In the genomic region with DNA sequence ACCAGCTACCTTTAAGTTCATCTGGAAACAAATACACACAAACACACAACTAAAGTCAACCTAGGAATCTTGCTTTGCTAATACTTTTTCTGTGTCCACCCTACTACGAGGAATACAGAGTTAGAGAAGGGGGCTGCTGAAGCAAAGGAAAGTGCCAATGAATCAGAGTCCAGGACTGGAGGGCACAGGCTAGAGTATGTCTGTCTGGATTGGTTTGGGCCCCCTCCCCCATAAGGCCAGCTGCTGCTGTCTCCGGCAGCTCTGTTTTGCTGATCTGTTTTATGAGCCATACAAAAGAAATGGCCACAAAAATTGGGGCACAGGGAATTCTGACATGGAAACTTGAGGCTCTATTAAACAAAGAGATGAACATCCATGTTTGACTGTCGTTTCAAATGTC, we compare ENCODE assay signal across 20 mouse cellular contexts.
A peak's percentile ranks its signal among the peaks of the same experiment; 100 is the strongest.
DNase-seq lines count a peak whose midpoint lies in the region; ATAC-seq and TF ChIP-seq lines count a peak whose summit lies in the region.
"Had no signal": no experiment of that assay in that cellular context is flagged by ENCODE, and none has a peak within 500 bp of the region (broad histone marks: within the 10 kb centered on the region; RNA-seq: fewer than 3 reads in every experiment).

No protein-coding gene starts in this region.

- H3K4me2 ChIP-seq in kidney, postnatal 0 days (ENCODE audit: low read length) = no peak overlapping the region
- H3K4me2 ChIP-seq in neural tube, embryonic 14.5 days (ENCODE audit: low read depth, low read length) = no peak overlapping the region
- H3K4me2 ChIP-seq: embryonic facial prominence, embryonic 13.5 days; forebrain, embryonic 12.5 days; heart, embryonic 12.5 days; hindbrain, embryonic 15.5 days had no signal

- no peaks in the 10 kb centered on the region for H3K4me1 ChIP-seq in kidney, postnatal 0 days (replicated peaks; ENCODE audit: insufficient read depth, low read length)
- H3K4me1 ChIP-seq in neural tube, embryonic 14.5 days (ENCODE audit: control insufficient read depth, insufficient read depth, low read length) = no peaks in the 10 kb centered on the region
- H3K4me1 ChIP-seq: forebrain, embryonic 12.5 days; hindbrain, embryonic 15.5 days had no signal

- TF ChIP-seq CTCF in kidney, postnatal 0 days (IDR thresholded peaks at IDR 0.05; ENCODE audit: low read depth) = no peak

- ATAC-seq in kidney, postnatal 0 days (replicated peaks; ENCODE audit: low FRiP score, low read depth) = no peak
- ATAC-seq in neural tube, embryonic 14.5 days (ENCODE audit: low read depth) = peak; percentile 60
- ATAC-seq: forebrain, embryonic 16.5 days had no signal

- H3K36me3 ChIP-seq in kidney, postnatal 0 days (ENCODE audit: insufficient read depth, low read length) = no peaks in the 10 kb centered on the region
- no peaks in the 10 kb centered on the region for H3K36me3 ChIP-seq in neural tube, embryonic 14.5 days (ENCODE audit: control insufficient read depth, insufficient read depth, low read length)
- H3K36me3 ChIP-seq: embryonic facial prominence, embryonic 13.5 days; forebrain, embryonic 12.5 days; heart, embryonic 12.5 days; hindbrain, embryonic 15.5 days had no signal

- H3K27ac ChIP-seq in kidney, postnatal 0 days = no peak overlapping the region
- no peak overlapping the region for H3K27ac ChIP-seq in neural tube, embryonic 14.5 days (ENCODE audit: low read depth, low read length)
- H3K27ac ChIP-seq: embryonic facial prominence, embryonic 13.5 days; forebrain, embryonic 12.5 days; heart, adult 2 months; hindbrain, embryonic 15.5 days had no signal

- WGBS in kidney, postnatal 0 days = 34% methylated on average over 3 of the region's 3 CpGs
- 28% methylated on average over 3 of the region's 3 CpGs for WGBS in neural tube, embryonic 14.5 days

- peak; percentile 27 for DNase-seq in heart, adult 11 months
- DNase-seq in heart, adult 8-10 months (ENCODE audit: low spot score) = no peak
- peak; percentile 35 for DNase-seq in kidney, postnatal 0 days (ENCODE audit: low spot score)
- DNase-seq in kidney, adult 11 months = no peak
- no peak for DNase-seq in neural tube, embryonic 10.5 days (ENCODE audit: extremely low spot score, low spot score)
- no peak for DNase-seq in heart, postnatal 10 days
- DNase-seq: adrenal gland, adult 2 months; adrenal gland, postnatal 25 days; cerebellum, adult 18-20 months; embryo, embryonic 11 days; gastrocnemius, postnatal 10 days; heart, adult 2 months; heart, postnatal 36 days had no signal

- H3K9me3 ChIP-seq in kidney, postnatal 0 days (replicated peaks; ENCODE audit: low read length) = no peaks in the 10 kb centered on the region
- no peaks in the 10 kb centered on the region for H3K9me3 ChIP-seq in neural tube, embryonic 14.5 days (ENCODE audit: control insufficient read depth, low read length)
- H3K9me3 ChIP-seq: embryonic facial prominence, embryonic 13.5 days; forebrain, embryonic 12.5 days; hindbrain, embryonic 15.5 days had no signal

- no peak overlapping the region for H3K4me3 ChIP-seq in kidney, postnatal 0 days (replicated peaks; ENCODE audit: low read depth, low read length)
- H3K4me3 ChIP-seq in neural tube, embryonic 14.5 days (ENCODE audit: low read depth, low read length) = no peak overlapping the region
- H3K4me3 ChIP-seq: embryonic facial prominence, embryonic 13.5 days; forebrain, embryonic 12.5 days; heart, adult 2 months; heart, embryonic 12.5 days; hindbrain, embryonic 15.5 days had no signal

- no peaks in the 10 kb centered on the region for H3K27me3 ChIP-seq in kidney, postnatal 0 days (ENCODE audit: insufficient read depth, low read length)
- no peaks in the 10 kb centered on the region for H3K27me3 ChIP-seq in neural tube, embryonic 14.5 days (ENCODE audit: control insufficient read depth, insufficient read depth, low read length)
- H3K27me3 ChIP-seq: CH12.LX; hindbrain, embryonic 15.5 days had no signal

- H3K9ac ChIP-seq in kidney, postnatal 0 days (ENCODE audit: low read depth, low read length) = no peak overlapping the region
- H3K9ac ChIP-seq in neural tube, embryonic 14.5 days (replicated peaks; ENCODE audit: low read depth, low read length) = no peak overlapping the region
- H3K9ac ChIP-seq: embryonic facial prominence, embryonic 13.5 days; forebrain, embryonic 12.5 days; heart, embryonic 12.5 days; hindbrain, embryonic 15.5 days had no signal

- intact Hi-C loops in heart, postnatal 10 days (cut with DNase I) = loop anchor here (5.0 to 10.0 kb wide), 2 partner anchors 287 to 591 kb away; a partner anchor contains a TSS

Comparison
In these comparisons a context has a peak if more than half of its experiments do, and no peak if none do; other contexts are left out.
1. DNase-seq: peak in heart, adult 11 months (single experiment) and kidney, postnatal 0 days (single experiment); none in heart, adult 8-10 months (single experiment), kidney, adult 11 months (single experiment), neural tube, embryonic 10.5 days (single experiment) and heart, postnatal 10 days (0 of 2).